Mouse (Mus musculus) common myeloid progenitor, adult 5-6 weeks (primary cell): ENCODE data around the gene Runx3. TPM values are rescaled to one million over a fixed set of nuclear protein-coding genes. Genes with fewer than 3 reads are reported as not detected.

Experiments
- ATAC-seq: replicated peaks from 2 replicates; pipeline ENCODE4 v1.8.0; 2016; ENCODE audit warnings: low read depth, mild to moderate bottlenecking, moderate TSS enrichment, inconsistent platforms; ENCODE audit not compliant: poor library complexity, severe bottlenecking
- total RNA-seq: library from RNA; stranded (forward); fragments of 200-1000, 187-1606 nt; gene quantifications from 2 replicates; pipeline ENCODE4 v1.2.3, GENCODE M21; 2017

Gene Runx3
- total RNA-seq, 1 experiment from 2014 or later = 20.1 TPM

- no peak for ATAC-seq
Observed at GRCm38 (mm10) chr4:135203806-135204560, 83.5 kb downstream of the Runx3 start.

- ATAC-seq = no peak
Observed at GRCm38 (mm10) chr4:135204666-135205065, 84.2 kb downstream of the Runx3 start.

GRCm38 (mm10) chr4:135205254-135205653, 84.8 kb downstream of the Runx3 start:
- ATAC-seq = no peak

- ATAC-seq = peak; percentile 83
Observed at GRCm38 (mm10) chr4:135205711-135206600, 85.5 kb downstream of the Runx3 start.

- ATAC-seq = no peak
Observed at GRCm38 (mm10) chr4:135209846-135210245, 89.4 kb downstream of the Runx3 start.

- peak; percentile 88 for ATAC-seq
Observed at GRCm38 (mm10) chr4:135219652-135220051, 99.2 kb downstream of the Runx3 start.

- no peak for ATAC-seq
Observed at GRCm38 (mm10) chr4:135220641-135221040, 100.2 kb downstream of the Runx3 start.

- ATAC-seq = no peak
Observed at GRCm38 (mm10) chr4:135221632-135222407, 101.4 kb downstream of the Runx3 start.

- no peak for ATAC-seq
Observed at GRCm38 (mm10) chr4:135223808-135224207, 103.4 kb downstream of the Runx3 start.

GRCm38 (mm10) chr4:135226008-135226667, 105.7 kb downstream of the Runx3 start:
- peak; percentile 47; the same call in 1 of the 2 replicates for ATAC-seq

Other genes with a start within 250 kb of the Runx3 start
- 168 and 202 TPM in 2 replicates for gene Tmem50a, start 205.6 kb upstream of the Runx3 start, total RNA-seq
- 172 and 177 TPM in 2 replicates for gene Rsrp1, start 197.1 kb upstream of the Runx3 start, total RNA-seq
- 230 and 275 TPM in 2 replicates for gene Syf2, start 189.8 kb upstream of the Runx3 start, total RNA-seq
- 79.0 and 80.4 TPM in 2 replicates for gene Clic4, start 152.2 kb downstream of the Runx3 start, total RNA-seq
- gene Srrm1, start 232.7 kb downstream of the Runx3 start, total RNA-seq = 206 and 227 TPM in 2 replicates